Mouse (Mus musculus): ENCODE measurements at regions not wholly inside any gene's neighbourhood (a gene's known extent, or its start where the extent isn't known, plus 50 kb on each side); places are given as distances from the start of the nearest gene placed in this dataset.

DNA sequence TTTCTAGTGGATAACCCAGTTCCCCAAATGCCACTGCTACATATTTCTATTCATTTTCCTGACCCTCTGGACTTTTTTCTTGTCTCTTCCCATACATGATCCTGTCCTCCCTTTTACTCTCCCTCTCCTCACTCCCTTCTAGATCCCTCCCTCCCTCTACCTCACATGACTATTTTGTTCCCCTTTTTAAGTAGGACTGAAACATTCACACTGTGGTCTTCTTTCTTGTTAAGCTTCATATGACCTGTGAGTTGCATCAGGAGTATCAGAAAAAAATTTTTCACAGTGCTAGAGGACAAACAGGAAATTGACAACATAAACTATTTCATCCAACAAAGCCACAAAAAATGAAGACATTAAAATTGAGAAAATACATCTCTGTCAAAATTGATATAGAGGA is 797.5 kb downstream of the Ndufa4 start:
- Histone ChIP-seq H3K4me3 (ENCODE audit: control insufficient read depth in 1 of 2, insufficient read depth in 1 of 2, low read depth in 2 of 2, low read length in 2 of 2) (no peak overlapping the region), H3K27me3 (ENCODE audit: control insufficient read depth in 1 of 2, insufficient read depth in 2 of 2, low read length in 2 of 2) (no peaks in the 10 kb centered on the region), H3K79me2 (ENCODE audit: control insufficient read depth, insufficient read depth, low read length, poor library complexity) (no peaks in the 10 kb centered on the region), H3K9me3 (replicated peaks; ENCODE audit: insufficient read depth, low read length) (no peaks in the 10 kb centered on the region), H3K36me3 (ENCODE audit: control insufficient read depth in 1 of 2, insufficient read depth in 2 of 2, low read length in 2 of 2) (no peaks in the 10 kb centered on the region), H3K9ac (ENCODE audit: control insufficient read depth, low read depth, low read length, poor library complexity, severe bottlenecking) (no peak overlapping the region), H3K27ac (ENCODE audit: control insufficient read depth, low read depth, low read length) (no peak overlapping the region), H3K4me1 (ENCODE audit: control insufficient read depth in 1 of 2, insufficient read depth in 2 of 2, low read length in 2 of 2) (no peaks in the 10 kb centered on the region)
- DNase-seq (ENCODE audit: low read depth, low spot score): peak; percentile 5
- TF ChIP-seq USF1 (IDR thresholded peaks at IDR 0.05; ENCODE audit: low read depth, low read length) (peak; percentile 34; the same call in 1 of the 2 replicates), RAD21 (IDR thresholded peaks at IDR 0.05; ENCODE audit: low read depth, low read length) (no peak)

DNA sequence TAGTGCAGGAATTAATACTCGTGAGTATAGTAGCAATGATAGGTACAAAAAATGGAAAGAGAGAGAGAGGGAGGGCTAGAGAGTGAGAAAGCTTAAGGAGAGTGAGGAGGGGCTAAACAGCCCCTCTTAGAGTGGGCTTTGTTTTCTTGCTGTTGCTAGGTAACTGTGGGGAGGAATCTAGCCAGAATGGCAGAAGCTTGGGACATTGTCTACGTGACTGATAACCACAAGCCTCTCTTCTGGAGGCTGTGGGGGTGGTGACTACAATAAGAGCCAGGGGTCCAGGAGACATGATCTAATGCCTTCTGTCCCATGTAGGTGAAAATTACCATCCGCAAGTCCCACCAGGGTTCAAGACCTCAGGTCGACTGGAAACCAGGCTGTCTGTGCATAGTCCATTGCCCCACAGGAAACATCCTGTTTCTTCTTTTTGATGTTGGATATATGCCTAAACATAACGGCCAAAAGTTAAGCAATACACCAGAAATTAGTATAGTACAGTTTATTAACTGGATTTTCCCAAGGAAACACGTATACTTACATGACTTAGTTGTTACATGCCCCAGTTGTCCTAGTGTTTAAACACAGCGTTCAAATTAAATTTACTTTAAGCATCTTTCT is 798.8 kb downstream of the Ndufa4 start:
- no peak for TF ChIP-seq POLR2AphosphoS5 (IDR thresholded peaks at IDR 0.05; ENCODE audit: borderline replicate concordance, low read depth, low read length)
- no peak for TF ChIP-seq MAFK (IDR thresholded peaks at IDR 0.05; ENCODE audit: borderline replicate concordance, low read depth, low read length)
- no peak for TF ChIP-seq ZNF384 (IDR thresholded peaks at IDR 0.05; ENCODE audit: low read depth, low read length)
- no peak for TF ChIP-seq TBP (IDR thresholded peaks at IDR 0.05; ENCODE audit: low read depth, low read length)
- TF ChIP-seq ZKSCAN1 (IDR thresholded peaks at IDR 0.05; ENCODE audit: low read depth, low read length): no peak
- TF ChIP-seq ZC3H11A (IDR thresholded peaks at IDR 0.05; ENCODE audit: low read depth, low read length): no peak
- no peak for TF ChIP-seq MAZ (IDR thresholded peaks at IDR 0.05; ENCODE audit: low read depth, low read length)
- no peak for TF ChIP-seq CTCF (IDR thresholded peaks at IDR 0.05 in 2 of 3, conservative IDR thresholded peaks at IDR 0.05 in 1 of 3; ENCODE audit: control insufficient read depth in 1 of 3, insufficient read depth in 1 of 3, low read depth in 2 of 3, low read length in 3 of 3, poor library complexity in 1 of 3, severe bottlenecking in 1 of 3)
- no peak for TF ChIP-seq MYC (IDR thresholded peaks at IDR 0.05; ENCODE audit: low read depth, low read length)
- TF ChIP-seq HCFC1 (IDR thresholded peaks at IDR 0.05; ENCODE audit: low read depth, low read length): no peak
- TF ChIP-seq RAD21 (IDR thresholded peaks at IDR 0.05; ENCODE audit: low read depth, low read length): no peak
- no peak for TF ChIP-seq SMC3 (IDR thresholded peaks at IDR 0.05; ENCODE audit: low read depth, low read length)
- H3K9ac ChIP-seq (ENCODE audit: control insufficient read depth, low read depth, low read length, poor library complexity, severe bottlenecking): no peak overlapping the region
- H3K27me3 ChIP-seq (ENCODE audit: control insufficient read depth in 1 of 2, insufficient read depth in 2 of 2, low read length in 2 of 2): no peaks in the 10 kb centered on the region

DNA sequence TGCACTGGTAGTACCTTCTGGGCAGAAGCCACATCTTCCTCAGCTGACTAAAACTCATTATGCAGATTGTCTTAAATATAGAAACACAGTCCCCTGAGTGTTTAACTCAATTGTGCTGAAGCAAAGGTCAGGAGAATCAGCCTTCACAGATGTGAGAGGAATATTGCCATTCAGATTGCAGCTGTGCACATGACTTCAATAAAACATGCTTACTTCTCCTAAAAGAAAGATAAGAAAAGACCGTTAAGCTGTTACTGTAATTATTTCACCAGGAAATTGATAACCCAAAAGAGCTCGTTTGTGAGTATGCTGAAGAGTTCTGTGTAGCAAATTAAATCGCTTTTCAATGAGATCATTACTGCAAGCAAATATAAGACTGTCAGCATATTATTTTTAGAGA is 803.9 kb downstream of the Ndufa4 start:
- H3K36me3 ChIP-seq (ENCODE audit: control insufficient read depth in 1 of 2, insufficient read depth in 2 of 2, low read length in 2 of 2): peaks cover 0 to 4% of the 10 kb centered on the region in 2 experiments; a peak in 2 of 4 replicates
- TF ChIP-seq SIN3A (IDR thresholded peaks at IDR 0.05; ENCODE audit: low read length): no peak
- TF ChIP-seq ETS1 (IDR thresholded peaks at IDR 0.05; ENCODE audit: low read depth, low read length): peak; percentile 70
- TF ChIP-seq USF1 (IDR thresholded peaks at IDR 0.05; ENCODE audit: low read depth, low read length): peak; percentile 56; the same call in 1 of the 2 replicates
- TF ChIP-seq BHLHE40 (IDR thresholded peaks at IDR 0.05; ENCODE audit: borderline replicate concordance, low read depth, low read length): peak; percentile 88
- TF ChIP-seq MYB (IDR thresholded peaks at IDR 0.05; ENCODE audit: low read depth, low read length): peak; percentile 77
- TF ChIP-seq UBTF (IDR thresholded peaks at IDR 0.05; ENCODE audit: borderline replicate concordance, insufficient read depth, low read depth, low read length): no peak
- TF ChIP-seq TCF12 (IDR thresholded peaks at IDR 0.05; ENCODE audit: low read depth, low read length): peak; percentile 59; the same call in 1 of the 2 replicates
- TF ChIP-seq POLR2AphosphoS2 (IDR thresholded peaks at IDR 0.05; ENCODE audit: low read length): no peak
- peak; percentile 41 to 83; a peak in 3 of 4 replicates for TF ChIP-seq EP300 (IDR thresholded peaks at IDR 0.05; ENCODE audit: low read depth in 1 of 2, low read length in 2 of 2)
- H3K9me3 ChIP-seq (replicated peaks; ENCODE audit: insufficient read depth, low read length): no peaks in the 10 kb centered on the region
- H3K4me3 ChIP-seq (ENCODE audit: control insufficient read depth in 1 of 2, insufficient read depth in 1 of 2, low read depth in 2 of 2, low read length in 2 of 2): no peak overlapping the region
- H3K9ac ChIP-seq (ENCODE audit: control insufficient read depth, low read depth, low read length, poor library complexity, severe bottlenecking): no peak overlapping the region
- DNase-seq (ENCODE audit: low read depth, low spot score): peak; percentile 20
- peak overlapping the region; percentile 28; the same call in 1 of the 2 replicates for H3K27ac ChIP-seq (ENCODE audit: control insufficient read depth, low read depth, low read length)
- H3K27me3 ChIP-seq (ENCODE audit: control insufficient read depth in 1 of 2, insufficient read depth in 2 of 2, low read length in 2 of 2): no peaks in the 10 kb centered on the region
- H3K79me2 ChIP-seq (ENCODE audit: control insufficient read depth, insufficient read depth, low read length, poor library complexity): no peaks in the 10 kb centered on the region
- H3K4me1 ChIP-seq (ENCODE audit: control insufficient read depth in 1 of 2, insufficient read depth in 2 of 2, low read length in 2 of 2): no peaks in the 10 kb centered on the region; a peak in 1 of 4 replicates

More for the DNA sequence above, 798.8 kb downstream of the Ndufa4 start:
- DNase-seq (ENCODE audit: low read depth, low spot score): no peak
- Histone ChIP-seq H3K27ac (ENCODE audit: control insufficient read depth, low read depth, low read length) (no peak overlapping the region), H3K4me1 (ENCODE audit: control insufficient read depth in 1 of 2, insufficient read depth in 2 of 2, low read length in 2 of 2) (no peaks in the 10 kb centered on the region), H3K9me3 (replicated peaks; ENCODE audit: insufficient read depth, low read length) (no peaks in the 10 kb centered on the region), H3K36me3 (ENCODE audit: control insufficient read depth in 1 of 2, insufficient read depth in 2 of 2, low read length in 2 of 2) (no peaks in the 10 kb centered on the region), H3K4me3 (ENCODE audit: control insufficient read depth in 1 of 2, insufficient read depth in 1 of 2, low read depth in 2 of 2, low read length in 2 of 2) (no peak overlapping the region), H3K79me2 (ENCODE audit: control insufficient read depth, insufficient read depth, low read length, poor library complexity) (no peaks in the 10 kb centered on the region)
